Mouse (Mus musculus): ENCODE data around the gene Me3. TPM values are rescaled to one million over a fixed set of nuclear protein-coding genes. Genes with fewer than 3 reads are reported as not detected.

Gene Me3
- 100 to 1,000 TPM; 119 to 135 TPM for total RNA-seq (2021)

DNA sequence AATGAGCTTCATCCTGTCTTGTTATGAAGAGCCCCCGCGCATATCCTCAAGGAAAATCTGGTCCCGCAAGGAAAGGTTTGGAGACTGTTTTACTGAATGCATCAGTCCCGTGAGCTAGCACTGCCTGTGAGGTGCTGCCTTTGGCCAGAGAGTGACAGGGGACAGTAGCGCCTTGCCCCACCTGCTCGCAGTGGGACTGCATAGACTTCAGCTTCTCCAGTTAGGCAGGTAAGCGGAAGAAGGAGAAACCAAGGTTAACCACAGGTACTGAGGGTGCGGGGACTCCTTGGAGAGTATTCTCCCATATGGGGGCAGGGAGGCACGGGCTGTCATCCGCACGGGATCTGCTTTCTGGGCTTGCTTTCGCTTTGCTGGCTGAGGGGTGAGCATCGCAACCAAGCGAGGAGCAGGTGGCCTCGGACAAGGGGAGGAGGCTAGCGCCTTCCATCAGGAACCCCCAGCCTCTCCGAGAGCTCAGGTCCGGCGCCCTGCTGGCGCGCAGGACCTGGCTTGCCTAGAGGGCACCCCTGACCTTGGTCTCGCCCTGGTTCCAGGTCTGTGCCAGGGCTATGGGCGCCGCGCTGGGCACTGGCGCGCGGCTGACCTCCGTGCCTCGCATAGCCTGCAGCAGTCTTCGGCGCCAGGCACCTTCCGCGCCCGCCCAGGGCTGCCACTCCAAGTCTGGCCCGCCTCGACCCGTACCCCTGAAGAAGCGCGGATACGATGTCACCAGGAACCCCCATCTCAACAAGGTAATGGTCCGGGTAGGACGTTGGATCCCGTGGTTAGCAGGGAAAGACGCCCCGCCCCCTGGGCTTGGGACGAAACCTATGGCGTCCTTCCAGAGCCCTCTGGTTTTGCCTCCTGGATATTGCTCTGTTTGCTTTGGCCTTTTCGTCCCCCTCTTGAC is at the start of gene Me3:
Gene Me3 (plus strand): TSS at position 51 of the 910 bp plus-strand sequence.
- intact Hi-C loops (cut with DNase I), result no loop called here
- DNase-seq (ENCODE audit: low spot score), result peak; percentile 42

DNA sequence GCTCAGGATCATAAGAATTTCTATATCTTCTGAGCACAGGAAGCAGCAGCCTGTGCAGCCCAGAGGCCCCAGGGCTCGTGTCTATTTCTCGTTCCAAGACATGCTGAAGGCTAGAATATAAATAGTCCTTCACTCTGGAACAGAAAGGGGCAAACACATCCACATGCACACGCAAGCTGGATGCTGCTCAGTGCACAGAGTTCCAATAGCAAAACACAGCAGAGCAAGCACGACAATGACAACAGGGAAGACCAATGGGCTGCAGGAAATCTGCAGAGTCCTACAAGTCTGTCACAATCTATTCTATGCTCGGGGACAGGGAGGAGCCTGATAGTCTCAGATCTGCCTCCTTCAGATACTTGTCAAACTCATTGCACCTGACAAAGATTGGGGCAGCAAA is 42.2 kb upstream of the Me3 start:
- no peak for DNase-seq (ENCODE audit: low spot score)
- intact Hi-C loops (cut with DNase I), result no loop called here

DNA sequence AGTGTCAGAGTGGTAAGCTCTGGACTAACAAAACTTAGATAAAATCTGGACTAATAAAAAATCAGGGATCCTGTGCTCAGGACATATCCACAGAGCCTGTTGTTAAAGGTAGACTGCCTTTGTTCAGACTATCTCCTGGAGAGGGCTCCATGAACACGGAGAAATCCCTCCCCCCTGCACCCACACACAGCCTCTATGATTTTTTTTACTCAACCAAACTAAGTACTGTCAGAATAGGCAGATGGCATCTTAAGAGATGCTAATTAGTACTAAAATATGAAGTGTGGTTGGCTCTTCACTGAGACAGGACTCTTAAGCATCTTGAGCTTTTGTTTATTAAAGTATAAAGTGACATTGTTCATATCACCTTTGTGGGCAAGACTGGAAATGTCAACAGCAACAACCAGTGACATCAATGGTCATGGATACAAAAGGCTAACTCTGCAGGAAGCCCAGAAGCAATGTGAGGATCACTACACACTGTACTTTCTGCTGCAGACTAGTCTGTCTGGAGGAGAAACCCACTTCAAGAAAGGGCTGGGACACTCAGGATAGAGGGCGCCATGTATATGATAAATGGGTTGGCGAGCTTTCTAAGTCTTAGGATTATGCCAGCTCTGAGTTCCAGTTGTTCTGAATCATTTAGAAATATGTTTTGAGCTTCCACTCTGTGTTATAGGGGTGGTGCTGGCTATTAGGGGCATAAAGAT is 41.5 kb upstream of the Me3 start:
- no peak for DNase-seq (ENCODE audit: low spot score)
- intact Hi-C loops (cut with DNase I), result no loop called here

DNA sequence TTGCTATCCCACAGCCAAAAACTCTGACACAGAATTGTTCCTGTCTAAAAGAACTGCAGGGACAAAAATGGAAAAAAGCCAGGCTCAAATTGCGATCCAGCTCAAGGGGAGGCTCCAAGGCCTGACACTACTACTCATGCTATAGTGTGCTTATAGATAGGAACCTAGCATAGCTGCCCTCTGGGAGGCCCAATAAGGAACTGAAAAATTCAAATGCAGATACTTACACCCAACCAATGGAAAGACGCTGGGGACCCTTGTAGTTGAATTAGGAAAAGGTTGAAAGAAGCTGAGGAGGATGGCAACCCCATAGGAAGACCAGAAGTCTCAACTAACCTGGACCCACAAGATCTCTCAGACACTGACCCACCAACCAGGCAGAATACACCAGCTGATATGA is 36.4 kb upstream of the Me3 start:
- no peak for DNase-seq (ENCODE audit: low spot score)
- intact Hi-C loops (cut with DNase I), result no loop called here

DNA sequence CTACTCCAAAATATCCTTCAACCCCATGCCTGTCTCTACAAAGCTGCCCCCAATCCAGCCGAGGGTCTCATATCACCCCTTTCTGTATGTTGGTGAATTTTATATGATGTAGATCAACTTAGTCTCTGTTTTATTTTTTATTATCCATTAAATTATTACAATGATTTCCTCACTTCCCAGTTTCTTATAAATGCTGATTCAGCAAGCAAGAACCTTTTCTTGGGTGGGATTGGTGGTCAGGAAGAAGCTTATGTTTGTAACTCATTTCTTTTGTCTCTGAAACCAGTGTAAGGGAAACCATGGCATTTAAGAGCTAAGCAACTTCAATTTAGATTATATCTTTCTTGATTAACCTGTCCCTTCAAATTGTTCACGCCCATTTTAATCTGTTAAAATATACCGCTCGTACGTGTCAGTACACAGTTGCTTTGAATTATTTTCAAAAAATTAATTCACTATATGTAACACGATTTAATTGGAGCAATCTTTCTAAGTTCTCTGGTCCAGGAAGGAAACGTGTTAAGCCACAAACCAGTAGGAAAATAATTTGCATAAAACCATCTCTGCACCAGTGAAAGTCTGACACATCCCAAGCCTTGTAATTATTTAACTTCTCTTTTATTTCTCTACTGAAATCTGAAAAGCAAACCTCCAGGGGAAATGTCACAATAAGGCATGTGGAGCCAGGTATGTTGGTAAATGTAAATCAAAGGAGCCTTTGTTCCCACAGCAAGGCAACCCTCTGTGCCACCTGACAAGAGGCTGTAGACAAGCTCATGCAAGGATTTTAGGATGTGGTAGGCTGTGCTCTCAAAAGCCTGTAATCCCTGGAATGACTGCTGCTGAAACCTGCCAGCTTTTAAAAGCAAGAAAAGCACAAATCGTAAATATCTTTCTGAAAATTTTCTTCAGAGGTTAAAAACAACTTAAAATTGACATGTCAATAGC is 26.3 kb upstream of the Me3 start:
- intact Hi-C loops (cut with DNase I), result no loop called here

DNA sequence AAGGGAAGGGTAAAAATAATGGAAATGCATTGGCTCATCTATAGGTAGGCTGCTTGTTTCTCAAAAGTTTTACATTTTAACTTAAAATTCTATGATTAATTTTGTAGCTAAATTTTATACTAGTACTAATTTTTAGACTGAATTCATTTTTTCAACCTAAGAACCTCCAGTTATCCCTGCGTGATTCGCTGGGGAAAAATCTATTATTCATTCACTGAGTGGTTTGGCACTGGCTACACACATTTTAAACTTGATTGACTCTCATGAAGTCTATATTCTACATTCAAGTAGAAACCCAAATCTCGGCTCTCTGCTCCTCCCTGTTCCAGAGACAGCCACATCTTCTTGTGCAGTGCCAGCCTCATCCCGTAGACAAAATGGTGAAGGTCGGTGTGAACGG is 24.9 kb upstream of the Me3 start:
- DNase-seq (ENCODE audit: low spot score), result no peak
- intact Hi-C loops (cut with DNase I), result no loop called here

More for the DNA sequence above, 26.3 kb upstream of the Me3 start:
- DNase-seq (ENCODE audit: low spot score), result no peak

DNA sequence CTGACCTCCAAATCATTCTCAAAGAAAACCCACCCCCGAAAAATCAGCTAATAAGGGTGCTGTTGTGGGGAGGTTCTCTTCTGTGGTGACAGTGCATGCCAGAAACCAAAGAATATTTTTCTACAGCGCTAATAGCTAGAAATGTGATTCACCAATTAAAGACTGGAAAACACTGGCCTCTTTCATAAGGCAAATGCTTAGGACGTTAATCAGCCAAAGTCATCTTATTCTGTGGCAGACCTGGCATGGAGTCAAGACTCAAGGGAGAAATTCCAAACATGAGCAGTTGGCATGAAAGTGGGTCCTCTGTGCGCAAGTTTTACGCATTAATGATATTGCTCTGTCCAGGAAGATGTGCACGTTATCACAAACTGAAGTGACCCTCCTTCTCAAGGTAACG is 21.0 kb upstream of the Me3 start:
- intact Hi-C loops (cut with DNase I), result no loop called here
- no peak for DNase-seq (ENCODE audit: low spot score)

DNA sequence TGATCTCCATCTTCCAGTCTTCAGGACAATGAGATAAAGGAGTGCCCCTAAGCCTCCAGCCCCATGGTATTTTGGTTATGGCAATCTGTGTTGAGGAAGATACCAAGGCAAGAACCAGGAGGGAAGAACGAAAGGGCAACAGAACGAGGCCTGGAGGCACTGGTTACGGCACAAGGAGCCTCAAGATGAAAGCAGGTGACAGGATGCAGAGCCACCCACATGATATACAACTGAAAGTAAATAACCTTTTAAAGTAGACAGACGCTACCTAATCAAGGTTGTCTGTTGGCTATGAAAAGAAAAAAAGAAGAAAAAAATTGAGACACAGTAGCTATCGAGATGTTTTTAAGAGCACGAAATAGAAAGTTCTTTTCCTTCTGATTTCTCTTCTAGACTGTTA is 16.0 kb upstream of the Me3 start:
- intact Hi-C loops (cut with DNase I), result no loop called here
- DNase-seq (ENCODE audit: low spot score), result no peak

DNA sequence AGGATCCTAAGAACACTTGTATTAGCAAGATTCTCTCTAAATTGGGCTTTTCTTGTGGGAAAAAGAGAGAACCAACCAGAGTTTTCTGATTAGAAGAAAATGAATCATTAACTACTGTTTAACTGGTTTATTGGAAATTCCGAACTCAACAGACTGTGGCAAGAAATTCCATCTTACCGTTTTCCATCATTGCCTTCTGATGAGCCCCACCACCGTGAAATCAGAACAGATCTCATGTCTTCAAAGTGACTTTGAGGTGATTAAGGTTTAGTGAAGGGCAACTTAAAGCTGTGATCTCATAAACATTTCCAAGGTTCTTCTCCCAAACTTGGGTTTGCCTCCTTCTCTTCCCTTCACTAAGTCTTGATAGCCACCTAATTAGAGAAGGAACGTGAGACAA is 8.9 kb upstream of the Me3 start:
- intact Hi-C loops (cut with DNase I), result no loop called here
- DNase-seq (ENCODE audit: low spot score), result no peak

DNA sequence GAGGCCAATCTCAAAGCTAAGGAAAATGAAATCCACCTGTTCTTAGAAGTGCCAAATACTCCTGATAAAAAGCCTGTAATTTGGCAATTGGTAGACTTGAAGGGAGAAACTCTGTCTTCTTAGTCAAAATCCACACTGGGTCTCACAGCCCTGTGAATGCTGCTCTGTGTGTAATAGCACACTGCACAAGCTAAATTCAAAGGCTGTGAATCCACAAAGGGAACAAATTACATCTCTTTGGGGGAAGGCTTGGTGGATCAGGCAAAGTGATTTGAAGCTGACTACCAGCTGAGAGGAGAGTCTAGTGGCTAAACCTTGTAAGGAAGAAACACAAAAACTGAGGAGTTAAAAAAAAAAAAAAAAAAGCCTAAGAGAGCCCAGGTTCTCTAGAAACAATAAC is 4.8 kb upstream of the Me3 start:
- no peak for DNase-seq (ENCODE audit: low spot score)
- intact Hi-C loops (cut with DNase I), result no loop called here

DNA sequence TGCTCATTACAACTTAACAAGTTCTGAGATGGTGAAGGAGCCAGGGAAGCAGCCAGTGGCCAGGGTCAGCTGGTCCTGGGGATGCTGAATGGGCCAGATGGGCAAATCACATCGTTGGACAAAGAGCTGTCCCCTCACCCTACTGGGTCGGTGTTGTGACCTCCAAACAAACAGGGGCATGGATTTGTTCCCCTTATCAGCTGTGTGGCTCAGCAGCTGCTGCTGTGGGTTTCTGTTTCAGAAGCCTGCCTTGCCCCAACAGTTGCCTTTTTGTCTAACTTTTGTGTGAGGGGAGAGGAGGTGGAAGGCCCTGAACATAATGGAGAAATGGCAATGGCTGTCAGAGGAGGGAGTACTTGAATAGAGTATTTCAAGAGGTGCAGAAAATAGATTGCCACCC is 4.2 kb upstream of the Me3 start:
- intact Hi-C loops (cut with DNase I), result no loop called here
- no peak for DNase-seq (ENCODE audit: low spot score)

DNA sequence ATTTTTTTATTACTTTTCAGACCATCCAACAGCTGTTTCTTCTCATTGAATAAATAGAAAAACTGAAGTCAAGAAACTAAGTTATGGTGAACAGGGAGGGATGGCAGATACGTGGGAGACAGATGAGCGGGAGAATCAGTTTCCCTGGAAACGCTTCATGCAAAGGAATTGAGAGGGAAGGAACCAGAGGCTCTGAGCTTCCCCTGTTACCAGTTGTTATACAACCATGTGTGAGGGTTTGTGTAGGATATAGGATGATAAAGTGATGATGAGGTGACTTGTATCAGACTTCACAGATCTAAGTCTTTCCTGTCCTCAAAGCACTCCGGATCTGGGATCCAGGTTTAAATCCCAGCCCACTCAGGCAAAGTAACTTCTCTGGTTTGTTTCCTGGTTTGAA is 3.2 kb upstream of the Me3 start:
- intact Hi-C loops (cut with DNase I), result no loop called here
- no peak for DNase-seq (ENCODE audit: low spot score)

DNA sequence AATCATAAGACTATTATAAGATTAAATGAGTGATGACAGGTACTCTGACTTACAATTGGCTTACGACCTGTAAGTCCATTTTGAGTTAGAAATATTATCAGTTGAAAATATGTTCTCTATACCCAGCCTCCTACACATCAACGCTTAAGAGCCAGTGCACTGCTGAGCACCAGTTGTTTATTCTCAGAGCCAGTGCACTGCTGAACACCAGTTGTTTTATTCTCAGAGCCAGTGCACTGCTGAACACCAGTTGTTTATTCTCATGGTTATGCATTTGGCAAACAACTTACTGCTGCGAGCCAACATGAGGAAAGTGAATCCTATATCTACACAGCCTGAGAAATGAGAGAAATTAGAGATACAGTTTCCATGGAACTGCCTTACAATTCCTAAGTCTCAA is 2.3 kb upstream of the Me3 start:
- intact Hi-C loops (cut with DNase I), result no loop called here
- DNase-seq (ENCODE audit: low spot score), result no peak

DNA sequence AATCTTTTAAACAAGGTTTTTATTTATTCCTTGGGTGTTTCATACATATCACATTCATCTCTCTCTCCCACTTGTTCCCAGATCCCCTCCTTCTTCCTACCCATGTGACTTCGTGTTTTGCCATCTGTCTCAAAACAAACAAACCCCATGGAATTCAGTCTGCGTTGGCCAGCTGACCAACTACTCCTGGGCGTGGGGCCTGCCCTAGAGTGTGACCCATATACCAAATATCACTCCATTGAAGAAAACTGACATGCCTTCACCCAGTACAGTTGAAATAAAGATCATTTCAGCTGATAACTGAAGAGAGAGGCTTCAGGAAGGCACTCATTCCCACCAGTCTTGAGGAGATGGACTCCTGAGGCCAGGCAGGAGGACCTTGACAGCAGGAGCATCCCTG is 1.4 kb upstream of the Me3 start:
- intact Hi-C loops (cut with DNase I), result no loop called here
- no peak for DNase-seq (ENCODE audit: low spot score)

DNA sequence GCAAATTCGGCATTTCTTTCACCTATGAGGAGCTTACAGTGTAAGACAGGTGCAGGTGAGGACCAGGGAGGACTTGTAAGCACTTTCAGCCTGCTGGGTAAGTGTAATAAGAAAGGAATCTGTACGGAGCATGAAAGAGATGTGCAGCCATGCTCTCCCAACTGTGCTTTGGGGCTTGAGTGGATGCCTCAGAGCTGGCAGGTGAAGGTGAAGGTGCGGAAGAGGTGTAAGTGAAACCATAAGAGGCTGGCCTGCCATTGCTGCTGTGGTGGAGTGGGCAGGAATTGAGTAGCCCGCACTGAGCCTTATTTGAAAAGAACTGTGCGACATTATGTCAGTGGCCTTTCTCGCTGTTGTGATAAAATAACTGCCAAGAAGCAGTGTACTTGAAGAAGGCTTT is 8.3 kb downstream of the Me3 start:
- intact Hi-C loops (cut with DNase I), result no loop called here
- no peak for DNase-seq (ENCODE audit: low spot score)

DNA sequence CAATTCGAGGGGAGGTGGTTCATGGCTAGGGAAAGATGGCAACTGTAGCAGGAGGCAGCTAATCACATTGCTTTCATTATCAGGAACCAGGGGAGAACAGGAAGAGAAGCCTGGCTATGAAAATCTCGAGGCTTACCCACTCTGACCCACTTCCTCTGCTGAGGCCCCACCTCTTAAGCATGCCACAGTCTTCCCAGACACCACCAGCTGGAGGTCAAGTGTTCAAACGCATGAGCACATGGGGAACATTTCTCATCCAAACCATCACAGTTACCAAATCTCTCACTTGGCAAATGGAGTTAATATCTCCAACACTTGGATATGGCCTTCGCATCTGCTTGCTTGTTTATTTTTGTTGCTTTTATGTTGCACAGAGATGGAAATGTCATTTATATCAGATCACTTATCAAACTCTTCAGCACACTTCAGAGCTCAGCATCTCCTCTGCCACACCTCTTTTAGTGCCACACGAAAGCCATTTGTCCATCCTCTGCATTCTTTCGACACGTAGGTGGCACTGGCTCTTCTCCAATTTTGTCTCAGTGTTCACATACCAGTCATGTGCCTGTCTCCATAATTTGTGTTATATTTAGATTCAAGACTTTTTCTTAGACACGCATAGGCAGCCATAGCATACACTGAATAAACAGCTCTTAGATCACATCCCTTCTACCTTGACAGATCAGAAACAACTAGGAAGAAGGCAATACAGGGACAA is 8.9 kb downstream of the Me3 start:
- DNase-seq (ENCODE audit: low spot score), result no peak
- intact Hi-C loops (cut with DNase I), result no loop called here

DNA sequence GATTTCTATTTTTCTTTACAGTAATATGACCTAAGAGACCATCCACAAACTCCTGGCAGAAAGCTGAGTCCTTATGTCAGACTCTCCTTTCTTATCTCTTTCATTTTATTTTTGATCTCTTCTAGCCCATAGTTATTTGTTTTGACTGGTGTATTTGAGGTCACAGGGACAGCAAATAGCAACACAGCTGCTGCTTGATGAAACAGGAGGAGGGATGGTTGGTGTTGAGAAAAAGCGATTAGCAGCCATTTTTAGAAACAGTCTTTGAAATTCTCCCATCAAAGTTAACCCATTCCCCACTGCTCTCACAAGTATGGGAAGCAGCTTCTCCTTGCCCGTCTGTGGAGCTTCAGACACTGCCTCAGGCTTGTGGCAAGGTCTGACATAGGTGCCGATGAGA is 12.8 kb downstream of the Me3 start:
- intact Hi-C loops (cut with DNase I), result no loop called here
- DNase-seq (ENCODE audit: low spot score), result no peak

DNA sequence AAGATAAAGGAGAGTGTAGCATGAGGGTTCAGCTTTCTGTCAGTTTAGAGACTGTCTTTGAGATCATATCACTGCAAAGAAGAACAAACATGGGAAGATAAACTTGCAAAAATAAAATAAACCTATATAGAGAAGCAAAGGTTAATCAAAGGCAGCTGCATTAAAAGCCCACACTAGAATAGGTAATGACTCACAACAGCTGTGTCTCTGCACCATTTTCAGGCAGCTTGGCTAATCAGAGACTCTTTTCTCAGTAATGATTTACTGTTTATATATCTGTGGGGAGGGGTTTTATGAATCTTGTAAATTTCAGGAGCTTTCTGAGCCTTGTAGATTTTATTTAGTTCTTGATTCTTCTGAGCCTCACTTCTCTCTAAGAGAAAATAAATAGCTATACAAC is 15.7 kb downstream of the Me3 start:
- DNase-seq (ENCODE audit: low spot score), result no peak
- intact Hi-C loops (cut with DNase I), result no loop called here

DNA sequence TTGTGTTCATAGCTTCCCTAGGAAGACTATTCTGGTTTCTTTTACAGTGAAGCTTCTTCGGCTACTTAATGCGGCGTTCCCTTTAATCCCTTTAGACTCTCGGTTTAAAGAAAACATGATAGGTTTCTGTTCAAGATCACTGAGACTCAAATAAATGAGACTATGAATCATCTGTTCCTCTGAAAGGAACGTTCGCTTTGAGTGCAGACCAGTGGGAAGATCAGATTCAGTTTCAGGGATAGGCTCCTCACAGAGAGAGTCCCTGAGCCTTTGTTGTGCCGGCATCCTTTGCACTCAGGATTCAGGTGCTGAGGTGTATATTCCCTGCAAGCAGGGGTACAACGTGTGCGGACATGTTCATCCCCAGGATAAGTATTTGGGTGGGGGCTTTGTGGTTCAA is 25.0 kb downstream of the Me3 start:
- intact Hi-C loops (cut with DNase I), result no loop called here
- DNase-seq (ENCODE audit: low spot score), result no peak

DNA sequence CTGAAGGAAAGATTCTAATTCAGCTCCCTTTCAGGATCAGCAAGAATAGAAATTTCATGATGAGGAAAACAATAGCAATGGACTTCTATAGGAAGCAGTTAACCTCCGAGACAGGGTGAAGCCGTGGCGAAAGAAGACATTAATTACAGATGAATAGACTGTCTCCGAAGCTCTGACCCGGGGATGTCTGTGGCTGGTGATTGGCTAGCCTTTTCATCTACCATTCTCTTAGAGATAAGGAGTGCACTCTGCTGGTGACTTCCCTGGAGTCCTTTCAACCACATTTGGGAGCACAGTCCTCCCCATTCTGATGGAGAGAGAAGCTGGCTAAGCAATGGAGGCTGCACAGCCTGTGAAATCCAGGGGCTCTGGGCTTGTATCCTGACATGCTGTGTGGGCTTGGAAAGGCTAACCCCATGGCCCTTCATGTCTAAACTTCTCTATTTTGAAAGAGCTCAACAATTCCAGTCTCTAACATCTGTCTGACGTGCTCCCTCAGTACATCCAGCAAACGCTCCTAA is 25.6 kb downstream of the Me3 start:
- intact Hi-C loops (cut with DNase I), result no loop called here
- no peak for DNase-seq (ENCODE audit: low spot score)

Measured in heart, postnatal 25 days (tissue).